Mouse (Mus musculus) ovary, adult 2 months (tissue): ENCODE measurements around the gene Gm7534. TPM values are rescaled to one million over a fixed set of nuclear protein-coding genes. Genes with fewer than 3 reads are reported as not detected.

Experiments used
- polyA plus RNA-seq: library from polyadenylated mRNA; depleted of rRNA; stranded (reverse); fragments of >200 nt; gene quantifications from 2 replicates; pipeline ENCODE4 v1.2.3, GENCODE M21; 2012; rRNA removed

The Gm7534 gene
- not detected in 2 replicates for polyA plus RNA-seq

GRCm38 (mm10) chr4:134202904-134203303 lies at the start of gene Gm7534:
Gm7534 (minus strand) TSS chr4:134203004.

GRCm38 (mm10) chr4:134246719-134247258 lies 44.0 kb upstream of the Gm7534 start, which contains the start of gene Gm30191:
Gm30191 (plus strand) TSS chr4:134246935.

GRCm38 (mm10) chr4:134245148-134245843 lies 42.5 kb upstream of the Gm7534 start, which contains the start of gene Zfp593:
Zfp593 (minus strand) TSS chr4:134245592.

GRCm38 (mm10) chr4:134243516-134244250 lies 40.9 kb upstream of the Gm7534 start, which contains the start of gene E130218I03Rik:
E130218I03Rik (plus strand) TSS chr4:134243662.

GRCm38 (mm10) chr4:134238279-134238651 lies 35.5 kb upstream of the Gm7534 start, which contains the start of gene Cnksr1:
Cnksr1 (minus strand) TSS chr4:134238399.

GRCm38 (mm10) chr4:134227194-134227593 lies 24.4 kb upstream of the Gm7534 start, which contains the start of gene Catsper4:
Catsper4 (minus strand) TSS chr4:134227383.

Other genes with a start within 250 kb of the Gm7534 start
- 21.4 and 22.1 TPM in 2 replicates for gene Hmgn2, start 234.4 kb downstream of the Gm7534 start, polyA plus RNA-seq
- gene Dhdds, start 202.1 kb downstream of the Gm7534 start, polyA plus RNA-seq = 28.6 and 40.7 TPM in 2 replicates
- gene Lin28a, start 184.2 kb downstream of the Gm7534 start, polyA plus RNA-seq = 0.20 and 0.34 TPM in 2 replicates
- 0.34 and 0.41 TPM in 2 replicates for gene Zfp683, start 149.2 kb downstream of the Gm7534 start, polyA plus RNA-seq
- 3.2 and 3.6 TPM in 2 replicates for gene Crybg2, start 142.2 kb downstream of the Gm7534 start, polyA plus RNA-seq
- gene Cd52, start 107.9 kb downstream of the Gm7534 start, polyA plus RNA-seq = 11.7 and 21.3 TPM in 2 replicates
- gene Ubxn11, start 100.4 kb downstream of the Gm7534 start, polyA plus RNA-seq = 37.7 and 40.6 TPM in 2 replicates
- 482 and 666 TPM in 2 replicates for gene Sh3bgrl3, start 74.2 kb downstream of the Gm7534 start, polyA plus RNA-seq
- 34.2 and 37.7 TPM in 2 replicates for gene Cep85, start 15.9 kb downstream of the Gm7534 start, polyA plus RNA-seq
- 0.25 TPM in 1 of 2 replicates, not detected in the other for gene Catsper4, start 24.4 kb upstream of the Gm7534 start, polyA plus RNA-seq
- 5.2 and 6.8 TPM in 2 replicates for gene Cnksr1, start 35.4 kb upstream of the Gm7534 start, polyA plus RNA-seq
- 0.16 and 0.17 TPM in 2 replicates for gene E130218I03Rik, start 40.7 kb upstream of the Gm7534 start, polyA plus RNA-seq
- 13.4 and 15.5 TPM in 2 replicates for gene Zfp593, start 42.6 kb upstream of the Gm7534 start, polyA plus RNA-seq
- gene Gm30191, start 43.9 kb upstream of the Gm7534 start, polyA plus RNA-seq = 0.44 TPM in 1 of 2 replicates, not detected in the other
- 56.5 and 60.9 TPM in 2 replicates for gene Grrp1, start 51.1 kb upstream of the Gm7534 start, polyA plus RNA-seq
- gene Pdik1l, start 84.9 kb upstream of the Gm7534 start, polyA plus RNA-seq = 2.3 and 3.9 TPM in 2 replicates
- gene Trim63, start 112.1 kb upstream of the Gm7534 start, polyA plus RNA-seq = 0.36 and 1.1 TPM in 2 replicates
- 10.6 and 10.8 TPM in 2 replicates for gene Slc30a2, start 140.2 kb upstream of the Gm7534 start, polyA plus RNA-seq
- 1.1 and 1.8 TPM in 2 replicates for gene Extl1, start 180.8 kb upstream of the Gm7534 start, polyA plus RNA-seq
- 14.3 and 20.1 TPM in 2 replicates for gene Pafah2, start 193.3 kb upstream of the Gm7534 start, polyA plus RNA-seq